Mouse (Mus musculus) spleen, embryonic (tissue): Measurements from ENCODE around the gene Dpep2nb.

Experiments used
- CTCF ChIA-PET: fragments of 350-600 bp; sonication (Branson Sonifier 250); formaldehyde crosslinking; loops from one replicate; lab custom pipeline; 2022; lab: Charles Lee

The Dpep2nb gene

GRCm38 (mm10) chr8:106005875-106006274 is at the start of gene Dpep2nb:
Dpep2nb (minus strand) TSS chr8:106005975.
- CTCF ChIA-PET, result no interaction called here

DNA sequence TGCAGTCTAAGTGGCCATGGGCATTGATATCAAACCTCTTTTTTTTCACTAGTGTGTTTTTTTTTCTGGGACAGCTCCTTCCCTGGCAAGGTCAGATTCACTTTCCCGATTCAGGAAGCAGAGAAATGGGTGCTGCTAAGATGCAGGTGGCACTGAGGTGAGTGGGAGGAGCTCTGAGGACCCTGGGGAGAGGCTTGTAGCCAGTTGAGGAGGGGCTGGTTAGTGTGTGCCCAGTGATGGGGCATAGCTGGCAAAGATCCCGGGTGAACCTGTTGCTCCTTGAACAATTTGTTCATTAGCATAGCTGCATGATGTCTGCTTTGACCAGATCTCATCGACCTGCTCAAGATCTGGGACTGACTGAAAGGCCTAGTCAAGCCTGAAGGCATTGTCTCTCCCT is 49.3 kb upstream of the Dpep2nb start:
- CTCF ChIA-PET, result interaction anchor here (0.6 kb wide), 2 partner anchors 13 to 17 kb away, joined by 3 to 6 read pairs; no protein-coding TSS in a partner anchor

DNA sequence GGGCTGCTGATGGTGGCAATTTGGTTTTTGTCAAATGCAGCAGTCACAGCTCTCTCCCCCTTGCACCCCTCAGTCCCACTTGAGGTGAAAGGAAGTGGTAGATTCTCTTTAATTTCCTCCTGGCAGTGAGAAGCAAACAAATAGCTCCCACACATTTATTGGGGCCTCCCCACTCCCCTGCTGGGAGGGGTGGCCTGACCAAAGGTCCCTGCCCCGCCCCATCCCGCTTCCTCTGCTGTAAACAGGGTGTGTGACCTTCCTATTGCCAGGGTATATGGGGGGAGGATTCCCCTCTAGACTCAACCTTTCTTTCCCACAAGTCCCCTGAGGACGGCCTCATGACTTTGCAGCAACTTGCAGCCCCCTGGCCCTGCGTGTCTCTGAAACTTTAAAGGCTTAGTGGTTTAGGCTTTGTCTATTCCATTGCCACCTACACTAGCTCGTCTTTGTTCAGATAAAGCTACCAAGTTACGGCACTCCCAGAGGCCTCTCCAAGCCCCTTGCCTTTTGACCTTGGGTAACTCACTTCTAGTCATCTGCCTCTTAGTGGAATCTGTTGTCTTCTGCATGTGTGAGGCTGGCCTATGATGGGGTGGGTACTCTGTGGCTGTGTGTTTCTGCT is 48.5 kb upstream of the Dpep2nb start:
- CTCF ChIA-PET, result interaction anchor here (0.6 kb wide), 1 partner anchor 18 kb away, joined by 6 read pairs; no protein-coding TSS in a partner anchor

GRCm38 (mm10) chr8:106052510-106053089 is 46.8 kb upstream of the Dpep2nb start:
- CTCF ChIA-PET, result no interaction called here

- CTCF ChIA-PET, result no interaction called here
Measured at GRCm38 (mm10) chr8:106051068-106051467, 45.3 kb upstream of the Dpep2nb start.

- CTCF ChIA-PET, result interaction anchor here (0.6 kb wide), 1 partner anchor 413 kb away, joined by 9 read pairs; the partner anchor contains the start of gene Ctcf
Measured at GRCm38 (mm10) chr8:106049840-106050239, 44.1 kb upstream of the Dpep2nb start.

DNA sequence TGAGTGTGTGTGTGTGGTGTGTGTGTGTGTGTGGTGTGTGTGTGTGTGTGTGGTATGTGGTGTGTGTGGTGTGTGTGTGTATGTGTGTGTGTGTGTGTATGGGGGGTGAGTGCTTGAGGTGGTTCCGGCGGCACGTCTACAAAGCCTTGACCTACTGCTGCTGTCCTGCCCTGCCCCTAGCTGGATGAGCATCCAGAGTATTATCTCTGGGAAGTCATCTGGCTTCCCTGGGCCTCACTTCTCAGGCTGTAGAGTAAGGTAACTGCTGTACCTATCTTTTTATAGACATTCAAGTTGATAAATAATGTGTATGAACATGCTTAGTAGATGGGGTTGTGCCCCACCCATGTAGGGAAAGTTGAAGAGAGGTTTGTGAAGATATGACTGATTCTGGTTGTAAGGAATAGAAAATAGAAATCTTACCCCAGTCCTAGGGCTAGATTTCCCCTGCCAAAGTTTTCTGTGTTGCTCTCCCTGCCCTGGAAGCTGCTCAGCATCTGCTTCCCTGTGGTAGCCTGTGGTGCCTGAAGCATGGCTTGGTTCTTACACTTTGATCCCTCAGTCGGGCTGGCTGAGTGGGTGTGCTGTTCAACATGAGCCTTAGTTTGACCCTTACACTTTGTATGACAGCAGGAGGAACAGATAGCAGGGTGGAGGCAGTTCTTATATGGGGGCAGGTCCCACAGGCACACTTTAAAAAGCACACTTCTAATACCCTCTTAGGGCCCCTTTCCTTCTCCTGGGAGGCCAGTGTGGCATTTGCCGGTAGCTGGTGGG is 42.3 kb upstream of the Dpep2nb start:
- CTCF ChIA-PET, result interaction anchor here (1.1 kb wide), 1 partner anchor 13 kb away, joined by 10 read pairs; no protein-coding TSS in a partner anchor

- CTCF ChIA-PET, result no interaction called here
Measured at GRCm38 (mm10) chr8:106046872-106047559, 41.2 kb upstream of the Dpep2nb start.

DNA sequence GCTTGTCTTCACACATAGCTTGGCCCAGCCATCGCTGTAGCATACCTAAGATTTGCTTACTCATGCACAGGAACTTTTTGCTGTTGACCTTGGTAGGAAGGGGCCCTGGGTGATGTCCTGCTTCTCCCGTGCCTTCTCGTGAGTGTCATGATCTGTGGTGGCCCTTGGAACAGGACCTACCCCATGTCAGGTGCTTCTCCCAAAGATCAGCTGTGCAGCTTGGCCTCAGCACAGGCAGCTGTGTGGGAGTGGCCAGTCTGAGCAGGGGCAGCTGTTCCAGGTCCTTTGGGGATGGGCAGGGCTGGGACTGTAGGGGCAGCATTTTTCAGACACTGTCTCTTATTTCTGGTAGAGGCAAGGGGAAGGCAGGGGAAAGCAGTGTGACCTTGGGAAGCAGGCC is 38.4 kb upstream of the Dpep2nb start:
- CTCF ChIA-PET, result no interaction called here

GRCm38 (mm10) chr8:106043055-106043454 is 37.3 kb upstream of the Dpep2nb start:
- CTCF ChIA-PET, result no interaction called here

- CTCF ChIA-PET, result no interaction called here
Measured at GRCm38 (mm10) chr8:106040218-106040617, 34.4 kb upstream of the Dpep2nb start.

DNA sequence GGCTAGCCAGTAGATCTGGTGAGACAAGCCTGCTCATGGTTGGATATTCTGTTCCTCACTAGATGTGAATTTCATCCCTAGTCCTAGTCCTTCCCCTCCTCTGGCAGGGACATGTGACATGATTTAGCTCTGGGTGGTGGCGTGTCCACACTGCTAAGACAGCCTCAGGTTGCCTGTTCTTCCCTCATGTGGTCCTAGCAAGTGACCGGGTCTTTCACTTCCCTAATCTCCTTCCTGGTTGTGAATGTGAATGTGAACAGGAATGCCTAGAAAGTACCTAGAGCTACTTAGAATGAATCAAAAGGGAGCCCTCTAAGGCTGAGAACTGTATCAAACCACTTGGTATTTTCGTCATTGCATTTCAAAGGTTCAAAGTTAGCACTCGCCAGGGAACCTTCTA is 33.8 kb upstream of the Dpep2nb start:
- CTCF ChIA-PET, result interaction anchor here (0.7 kb wide), 2 partner anchors 22 to 49 kb away, joined by 6 to 7 read pairs; no protein-coding TSS in a partner anchor

DNA sequence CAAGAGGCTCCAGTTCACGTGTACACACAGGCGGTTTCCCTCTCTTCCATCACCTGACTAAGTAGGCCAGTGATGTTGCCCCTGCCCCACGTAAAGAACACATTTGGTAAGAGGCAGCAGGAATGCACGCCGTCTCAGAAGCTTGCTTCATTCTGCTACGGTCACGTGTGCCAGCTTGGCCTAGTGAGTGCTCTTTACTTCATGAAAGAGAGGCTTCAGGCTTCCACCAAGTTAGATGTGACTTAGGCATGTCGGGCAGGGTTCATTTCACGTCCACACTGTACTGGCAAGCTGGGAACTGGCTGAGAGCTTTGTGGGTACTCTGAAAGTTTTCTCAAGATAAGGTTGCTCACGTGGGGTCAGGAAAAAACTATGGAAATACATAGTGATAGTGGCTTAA is 32.9 kb upstream of the Dpep2nb start:
- CTCF ChIA-PET, result interaction anchor here (0.6 to 0.7 kb wide), 4 partner anchors 10 to 49 kb away, joined by 6 to 8 read pairs (median 8); no protein-coding TSS in a partner anchor

- CTCF ChIA-PET, result interaction anchor here (0.6 to 1.0 kb wide), 3 partner anchors 32 to 446 kb away, joined by 3 to 11 read pairs (median 4); partner anchors contain the start of gene Dus2
Measured at GRCm38 (mm10) chr8:106022483-106022882, 16.7 kb upstream of the Dpep2nb start.

DNA sequence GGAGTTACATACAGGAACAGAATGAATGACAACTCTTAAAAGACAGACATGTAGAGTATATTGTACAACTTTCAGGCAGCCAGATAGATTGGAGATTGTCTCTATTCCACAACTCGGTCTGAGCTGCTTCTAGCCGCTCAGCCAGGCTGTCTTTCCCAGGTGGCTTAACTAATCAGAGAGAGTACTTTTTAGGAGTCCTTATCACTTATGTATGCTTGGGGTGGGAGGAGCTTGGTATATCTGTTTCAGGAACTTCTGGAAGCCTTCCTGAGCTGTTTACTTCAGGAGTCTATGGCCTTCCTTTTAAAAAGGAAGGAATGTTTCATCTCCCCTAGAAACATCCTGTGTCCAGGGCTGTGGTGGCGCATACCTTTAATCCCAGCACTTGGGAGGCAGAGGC is 12.3 kb upstream of the Dpep2nb start:
- CTCF ChIA-PET, result interaction anchor here (0.6 to 1.0 kb wide), 3 partner anchors 21 to 29 kb away, joined by 3 to 7 read pairs (median 3); partner anchors contain the start of gene Dus2

DNA sequence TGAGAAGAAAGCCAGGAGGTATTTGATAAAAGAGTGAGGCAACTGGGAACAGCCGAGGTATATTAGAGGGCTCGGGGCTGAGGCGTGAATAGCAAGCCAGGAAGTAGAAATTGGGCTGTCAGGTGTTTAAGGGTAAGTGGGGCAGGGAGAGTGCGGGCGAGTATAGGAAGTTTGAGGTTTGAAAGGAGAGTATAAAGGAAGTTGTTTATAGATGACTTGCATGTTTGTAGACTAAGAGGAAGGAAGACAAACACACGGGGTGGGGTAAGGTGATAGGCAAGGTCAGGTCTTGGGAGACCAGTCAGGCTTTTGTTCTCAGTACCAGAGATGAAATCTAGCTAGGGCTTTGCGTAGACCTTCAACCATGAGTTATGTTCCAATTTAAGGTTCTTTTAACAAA is 11.4 kb upstream of the Dpep2nb start:
- CTCF ChIA-PET, result interaction anchor here (0.6 to 0.8 kb wide), 2 partner anchors 25 to 26 kb away, joined by 3 to 4 read pairs; partner anchors contain the start of gene Dus2

DNA sequence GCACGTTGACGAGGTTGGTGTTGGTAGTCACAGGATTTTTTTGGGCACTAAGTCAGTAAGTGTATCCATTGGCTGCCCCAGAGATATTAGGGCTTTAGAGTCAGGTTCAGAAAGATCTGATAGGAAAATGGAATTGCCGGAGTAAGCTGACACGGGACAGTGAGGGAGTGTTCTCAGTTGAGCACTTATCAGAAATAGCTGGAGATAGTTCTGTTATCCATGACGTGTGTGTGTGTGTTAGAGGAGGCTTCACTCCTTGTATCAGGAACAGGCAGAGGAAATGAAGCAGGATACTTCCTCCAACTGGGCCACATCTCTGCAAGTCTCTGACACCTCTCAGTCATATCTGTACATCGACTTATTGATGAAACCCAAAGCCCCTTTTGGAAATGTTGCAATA is 10.5 kb upstream of the Dpep2nb start:
- CTCF ChIA-PET, result no interaction called here

- CTCF ChIA-PET, result interaction anchor here (0.6 kb wide), 1 partner anchor 112 kb away, joined by 3 read pairs; no protein-coding TSS in a partner anchor
Measured at GRCm38 (mm10) chr8:106012203-106012602, 6.4 kb upstream of the Dpep2nb start.

DNA sequence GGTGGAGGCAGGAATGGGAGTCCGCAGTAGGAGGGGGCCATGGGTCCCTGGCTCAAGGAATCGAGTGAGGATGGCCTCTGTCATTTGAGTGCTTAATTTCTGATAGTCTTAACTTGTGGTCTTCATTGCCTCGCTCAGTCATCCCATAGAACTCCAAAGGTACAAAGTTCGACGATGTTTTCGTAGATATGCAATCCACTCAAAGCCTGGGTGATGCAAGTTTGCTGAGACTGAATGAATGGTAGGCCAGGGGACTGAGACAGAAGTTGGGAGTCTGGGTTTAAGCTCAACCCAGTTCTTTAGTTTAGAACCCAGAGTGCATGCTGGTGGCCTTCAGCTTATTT is 5.8 kb upstream of the Dpep2nb start, which contains the start of gene Ddx28:
Ddx28 (minus strand) TSS at position 240 of the 344 bp plus-strand sequence.
- CTCF ChIA-PET, result interaction anchor here (0.6 kb wide), 2 partner anchors 112 to 287 kb away, joined by 3 read pairs; no protein-coding TSS in a partner anchor

DNA sequence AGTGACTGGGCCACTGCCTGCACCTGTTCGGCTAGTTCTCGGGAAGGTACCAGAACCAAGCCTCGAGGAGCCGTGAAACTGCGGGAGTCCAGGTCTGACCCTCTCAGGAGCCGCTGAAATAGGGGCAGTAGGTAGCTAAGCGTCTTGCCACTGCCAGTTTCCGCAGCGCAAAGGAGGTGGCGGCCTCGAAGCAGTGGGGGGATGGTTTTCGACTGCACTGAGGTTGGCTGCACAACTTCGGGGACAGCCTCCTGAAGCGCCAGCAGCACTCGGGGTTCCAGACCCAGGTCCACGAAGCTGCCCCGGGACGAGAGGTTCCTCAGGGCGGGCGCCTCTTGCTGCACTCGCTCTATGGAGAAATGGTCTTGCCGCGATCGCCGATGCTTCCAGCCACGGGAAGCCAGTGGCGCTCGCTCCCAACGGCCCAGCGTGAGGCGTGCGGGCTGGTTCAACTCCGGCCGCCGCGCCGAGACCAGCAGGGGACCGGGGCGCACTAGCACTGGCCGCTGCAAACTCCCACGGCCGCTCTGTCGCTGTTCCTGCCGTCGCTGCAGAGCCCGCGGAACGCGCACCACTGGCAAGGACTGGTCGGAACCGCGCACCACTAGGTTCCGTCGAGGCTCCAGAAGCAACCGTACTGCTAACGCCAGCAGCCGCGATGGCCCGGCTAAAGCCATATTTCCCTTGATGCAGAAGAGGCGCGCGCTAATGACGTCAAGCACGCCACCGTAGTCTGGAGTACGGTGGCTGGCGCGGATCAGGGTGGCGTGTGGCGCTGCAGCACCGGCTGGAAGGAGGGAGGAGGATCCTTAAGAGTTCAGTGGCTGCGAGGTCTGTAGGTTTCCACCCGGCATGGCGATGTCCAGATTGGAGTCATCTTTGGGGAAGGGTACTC is 5.2 kb upstream of the Dpep2nb start:
- CTCF ChIA-PET, result interaction anchor here (0.6 kb wide), 1 partner anchor 286 kb away, joined by 3 read pairs; no protein-coding TSS in a partner anchor
